Mouse (Mus musculus) cerebral cortex, adult 2 months (tissue): ENCODE results near the gene 1700011L22Rik.

Experiments
- WGBS: fragments of 180-500 bp; shearing (Covaris S2); methylation state at CpG from one replicate; pipeline ENCODE4 v1.1.7; 2018; 5-methylcytosine and 5-hydroxymethylcytosine counted together

The 1700011L22Rik gene

DNA sequence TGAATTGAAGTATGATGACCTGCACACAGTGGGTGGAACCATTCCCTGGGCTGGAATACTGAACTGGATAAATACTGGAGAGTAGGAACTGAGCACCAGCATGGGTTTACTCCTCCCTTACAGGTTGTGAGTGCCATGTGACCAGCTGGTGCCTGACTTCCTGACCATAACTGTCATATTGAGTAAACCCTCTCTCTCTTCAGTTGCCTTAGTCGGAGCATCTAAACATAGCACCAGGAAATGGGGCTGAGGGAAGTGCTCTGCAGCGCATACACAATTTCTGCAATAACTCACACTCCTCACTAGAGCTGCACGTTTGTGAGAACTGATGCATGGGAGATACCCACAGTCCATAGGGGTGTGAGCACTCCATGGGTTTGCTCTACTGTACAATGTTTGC lies 9.1 kb downstream of the 1700011L22Rik start:
- WGBS: 79% methylated on average over 3 of the region's 3 CpGs

DNA sequence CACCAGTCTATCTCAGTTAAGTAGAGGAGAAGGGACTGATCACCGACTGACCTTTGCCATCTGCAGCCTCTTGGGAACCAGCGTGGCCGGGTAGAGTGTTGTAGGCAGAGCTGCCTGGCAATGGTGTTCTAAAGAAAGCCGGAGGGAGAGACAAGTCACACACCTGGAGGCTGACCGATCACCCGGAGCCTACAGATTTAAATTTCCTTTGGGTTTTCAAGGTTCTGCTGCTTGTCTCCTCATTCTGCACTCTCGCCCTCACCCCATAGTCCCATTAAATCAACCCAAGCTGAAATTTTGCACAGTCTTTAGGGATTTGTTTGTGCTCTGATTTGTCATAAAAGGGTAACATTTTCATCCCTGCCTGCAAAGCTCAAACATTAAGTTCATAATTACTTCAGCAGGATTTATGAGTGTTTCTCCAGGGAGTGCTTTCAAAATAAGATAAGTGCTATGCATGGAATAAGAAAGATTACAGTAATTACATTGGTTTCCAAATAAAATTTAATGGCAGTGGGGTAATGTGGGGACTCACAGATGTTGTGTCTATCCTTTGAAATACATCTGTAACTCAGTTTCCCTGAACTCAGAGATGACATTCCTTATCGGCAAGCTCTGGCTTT lies 19.0 kb downstream of the 1700011L22Rik start:
- WGBS: 94% methylated on average over 8 of the region's 8 CpGs

DNA sequence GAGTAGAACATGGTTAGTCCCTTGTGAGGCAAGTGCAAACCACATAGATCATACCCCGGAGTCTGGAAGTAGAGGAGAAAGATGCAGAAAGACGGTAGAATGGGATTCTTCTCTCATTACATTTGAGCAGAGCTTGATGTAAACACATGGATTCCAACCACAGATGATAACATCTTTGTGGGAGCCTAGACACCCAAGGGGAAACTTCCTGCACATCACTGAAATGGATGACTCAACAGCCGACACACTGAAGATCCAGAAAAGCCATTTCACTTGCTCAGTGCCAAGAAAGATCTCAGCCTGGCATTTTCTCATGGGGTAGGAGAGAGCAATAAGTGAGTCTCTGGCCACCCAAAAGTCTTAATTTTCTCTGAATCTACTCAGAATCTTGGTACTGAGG lies 20.5 kb downstream of the 1700011L22Rik start:
- 70% methylated on average over 3 of the region's 3 CpGs for WGBS

DNA sequence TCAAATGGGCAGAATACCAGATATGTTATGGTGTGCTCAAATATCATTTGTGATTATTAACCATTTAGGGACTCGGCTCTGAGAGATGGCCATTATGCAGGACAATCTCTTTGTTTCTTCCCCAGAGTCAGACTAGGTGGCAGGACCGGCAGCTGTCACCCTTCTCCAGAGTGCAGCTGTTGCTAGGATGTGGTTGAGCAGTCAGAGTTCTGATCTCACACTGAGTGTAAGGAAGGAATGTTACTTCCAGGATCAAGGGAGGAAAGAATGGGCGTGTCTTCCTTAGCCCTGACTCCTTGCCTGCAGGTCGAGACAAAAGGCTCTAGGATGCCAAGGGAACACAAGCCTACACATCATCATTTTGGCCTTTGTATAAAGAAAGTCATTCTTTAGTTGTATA lies 21.2 kb downstream of the 1700011L22Rik start:
- 89% methylated on average over 4 of the region's 4 CpGs for WGBS

DNA sequence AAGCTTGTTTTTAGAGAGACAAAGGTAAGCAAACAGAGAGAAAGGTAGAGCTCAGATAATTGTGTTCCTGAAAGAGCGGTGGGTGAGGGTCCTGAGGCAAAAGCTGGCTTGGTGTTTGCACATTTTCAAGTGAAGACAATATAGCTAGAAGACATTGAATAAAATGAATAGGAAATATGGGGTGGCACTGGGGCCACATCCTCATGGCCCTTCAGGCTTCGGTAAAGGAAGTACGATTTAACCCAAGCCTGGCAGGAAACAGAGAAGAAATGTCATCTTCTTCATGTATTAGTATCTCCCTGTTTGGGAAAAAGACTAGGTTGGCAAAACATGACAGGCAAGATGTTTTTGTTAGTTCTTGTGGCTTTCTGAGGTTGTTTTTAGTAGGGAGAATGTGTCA lies 22.3 kb downstream of the 1700011L22Rik start:
- 86% methylated on average over 3 of the region's 3 CpGs for WGBS

DNA sequence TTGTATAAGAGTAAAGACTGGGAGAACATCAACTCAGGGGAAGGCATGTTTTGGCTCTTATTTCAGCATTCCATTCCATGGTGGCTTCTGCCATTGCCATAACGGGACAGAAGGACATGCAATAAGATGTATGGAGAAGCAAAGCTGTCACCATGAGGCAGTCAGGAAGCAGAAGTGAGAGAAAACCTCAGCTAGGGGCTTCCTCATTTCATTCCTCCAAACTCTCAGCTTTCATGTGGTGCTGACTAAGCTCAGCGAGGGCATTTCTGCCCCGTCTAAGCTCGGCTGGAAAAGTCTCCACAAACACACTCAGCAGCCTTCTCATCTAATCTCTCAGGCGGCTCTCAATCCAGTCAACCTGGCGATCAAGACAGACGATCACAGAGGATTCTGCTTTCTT lies 22.8 kb downstream of the 1700011L22Rik start:
- 86% methylated on average over 7 of the region's 7 CpGs for WGBS

DNA sequence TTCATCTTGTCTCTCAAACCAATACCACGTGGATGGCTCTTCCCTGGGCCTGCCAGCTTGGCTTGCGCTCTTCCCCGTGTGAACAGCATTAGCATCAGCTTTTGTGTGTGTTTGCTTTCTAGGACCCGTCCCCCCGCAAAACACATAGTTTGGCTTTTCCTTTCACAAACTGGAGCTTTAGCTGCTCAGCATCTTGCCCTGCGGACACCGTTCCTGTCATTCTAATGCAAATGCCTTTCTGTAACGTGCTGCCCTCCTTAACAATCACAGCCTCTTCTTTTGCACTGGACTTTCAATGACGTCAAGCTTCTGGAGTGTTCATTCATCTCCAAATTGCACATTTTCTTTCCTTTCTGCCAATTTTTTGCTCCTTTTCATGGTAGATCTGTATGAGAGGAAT lies 24.0 kb downstream of the 1700011L22Rik start:
- WGBS: 73% methylated on average over 9 of the region's 9 CpGs

DNA sequence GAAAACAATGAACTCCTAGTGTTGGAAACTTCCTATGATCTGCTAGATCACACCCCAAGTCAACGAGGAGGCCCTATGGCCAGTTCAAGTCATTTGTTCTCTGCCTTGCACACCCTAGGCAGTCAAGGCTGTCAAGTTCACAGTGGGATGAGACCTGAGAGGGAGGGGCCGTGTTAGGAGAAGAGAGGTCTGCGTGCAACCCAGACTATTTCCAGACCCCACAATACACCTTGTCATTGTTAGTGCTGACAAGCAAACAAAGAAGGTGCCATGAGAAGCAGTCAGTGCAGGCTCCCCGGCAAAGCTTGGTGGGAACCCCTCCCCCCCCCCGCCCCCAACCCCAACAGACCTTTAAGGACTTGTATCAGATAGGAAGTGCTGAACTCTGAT lies 25.6 kb downstream of the 1700011L22Rik start:
- WGBS: 69% methylated on average over 5 of the region's 5 CpGs

DNA sequence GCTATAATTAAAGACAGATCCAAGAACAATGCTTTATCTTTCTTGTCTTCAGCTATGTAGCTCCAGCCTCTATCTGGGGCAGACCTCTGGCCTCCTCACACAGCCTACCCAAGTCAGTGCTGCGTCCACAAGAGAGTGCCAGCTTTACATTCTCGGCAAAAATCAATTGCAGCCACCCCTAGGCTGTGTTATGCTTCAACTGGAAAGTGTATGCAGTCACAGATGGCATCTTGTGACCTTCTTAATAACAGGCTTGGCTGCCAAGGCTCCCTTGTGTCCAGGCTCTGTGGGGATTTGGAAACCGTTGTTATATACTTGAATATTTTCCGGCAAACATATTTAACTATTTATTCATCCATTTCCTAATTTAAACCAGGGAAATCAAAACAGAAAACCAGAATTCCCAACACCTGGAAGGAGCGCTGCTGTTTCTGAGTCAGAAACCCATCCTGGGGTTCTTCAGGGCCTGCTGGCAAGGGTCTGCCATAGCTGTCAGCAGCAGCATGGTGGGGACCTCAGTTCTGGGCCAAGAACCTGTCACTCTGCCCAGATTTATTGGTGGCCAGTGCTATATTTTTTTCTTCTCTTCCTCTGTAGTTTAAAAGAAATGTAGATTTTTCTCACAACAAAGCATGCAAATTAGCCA lies 26.1 kb downstream of the 1700011L22Rik start:
- WGBS: 72% methylated on average over 5 of the region's 5 CpGs

DNA sequence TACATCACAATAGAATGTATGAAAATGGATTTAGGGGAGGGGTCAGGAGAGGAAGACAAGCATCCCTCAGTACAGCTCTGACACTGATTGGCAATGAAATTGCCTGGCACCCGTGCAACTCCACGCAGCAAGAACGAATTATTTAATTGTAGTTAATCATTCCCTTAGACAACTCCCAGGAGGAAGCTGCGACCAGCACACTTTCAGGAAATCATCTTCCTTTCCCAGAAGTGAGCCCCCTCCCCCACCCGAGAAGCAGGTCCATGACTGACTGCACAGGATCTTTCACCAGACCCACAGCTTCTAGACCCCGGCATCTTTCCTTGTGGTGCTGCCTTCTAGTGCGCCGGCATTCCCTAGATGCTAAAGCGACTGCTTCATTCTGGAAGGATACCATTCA lies 36.7 kb downstream of the 1700011L22Rik start:
- 83% methylated on average over 9 of the region's 9 CpGs for WGBS

DNA sequence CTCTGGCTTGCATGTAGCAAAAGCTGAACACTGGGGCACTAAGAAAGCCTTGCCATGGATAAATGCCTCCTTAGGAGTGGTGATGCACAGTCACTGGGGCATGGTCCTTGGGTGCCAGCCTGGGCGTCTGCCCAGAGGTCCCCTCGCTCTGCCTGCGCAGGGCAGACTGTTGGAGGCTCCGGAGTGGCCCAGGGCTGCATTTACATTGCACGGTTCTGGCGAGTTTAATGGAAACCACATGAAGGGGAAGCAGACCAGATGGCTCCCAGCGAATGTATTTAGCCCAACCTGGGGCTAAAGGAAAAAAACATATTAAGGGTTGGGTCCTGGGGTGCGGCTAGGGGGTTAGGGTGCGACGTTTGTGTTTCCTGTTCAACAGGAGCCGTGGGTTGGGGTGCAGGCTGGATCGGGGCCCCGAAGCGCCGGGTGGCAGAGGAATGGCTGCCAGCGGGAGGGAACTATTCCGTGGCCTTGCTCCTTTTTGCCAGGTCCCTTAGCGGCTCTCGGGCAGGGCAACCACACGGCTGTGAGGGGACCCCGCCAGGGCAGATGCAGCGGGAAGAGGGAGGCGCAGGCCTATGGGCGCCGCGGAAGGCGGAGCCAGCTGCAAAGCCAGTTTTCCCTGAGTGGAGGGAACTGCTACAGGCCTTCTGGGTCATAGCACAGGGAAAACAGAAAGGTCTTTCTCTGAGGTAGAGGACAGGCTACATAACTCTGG lies 38.6 kb downstream of the 1700011L22Rik start:
- 18% methylated on average over 27 of the region's 27 CpGs for WGBS

DNA sequence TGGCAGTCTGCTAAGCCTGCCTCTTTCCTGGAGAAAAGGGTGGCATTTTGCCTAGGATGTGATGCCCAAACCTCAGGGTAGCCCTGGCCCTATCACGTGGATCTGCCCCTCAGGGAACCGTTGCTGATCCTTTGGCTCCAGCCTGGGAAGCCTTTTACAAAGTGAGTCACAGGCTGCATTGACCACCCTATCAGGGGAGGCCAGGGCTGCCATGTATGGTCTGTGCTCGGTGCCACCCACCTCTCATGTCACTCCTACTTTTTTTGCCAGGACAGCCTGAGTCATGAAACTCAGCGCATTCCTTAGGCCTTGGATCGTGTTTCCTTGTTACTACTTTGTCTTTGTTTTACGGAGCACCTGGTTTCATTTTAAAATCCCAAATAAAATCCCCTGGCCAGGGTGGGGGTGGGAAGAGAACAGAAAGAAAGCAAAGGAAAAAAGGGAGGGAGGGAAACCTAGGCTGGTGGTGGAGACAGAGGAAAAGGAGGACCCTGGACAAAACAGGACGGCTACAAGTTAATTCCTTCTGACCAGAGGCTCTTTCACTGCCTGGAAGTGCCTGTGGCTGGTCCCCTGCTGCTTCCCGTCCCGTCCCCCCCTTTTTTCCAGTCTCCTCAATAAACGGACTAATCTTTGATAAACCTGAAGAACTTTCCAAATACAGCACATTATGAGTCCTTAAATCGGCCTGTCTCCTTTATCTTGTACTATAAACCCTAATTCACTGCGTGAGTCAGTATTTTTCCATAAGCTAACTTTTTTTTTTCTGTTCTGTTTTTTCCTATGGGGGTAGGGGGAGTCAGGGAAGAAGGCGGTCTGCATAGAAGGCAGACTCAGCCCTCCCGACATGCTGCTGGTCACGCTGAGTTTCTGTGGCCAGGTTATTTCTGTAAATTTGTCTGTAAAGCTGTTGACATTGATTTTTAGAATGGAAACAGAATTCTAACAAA lies 39.4 kb downstream of the 1700011L22Rik start:
- WGBS: 42% methylated on average over 15 of the region's 15 CpGs

DNA sequence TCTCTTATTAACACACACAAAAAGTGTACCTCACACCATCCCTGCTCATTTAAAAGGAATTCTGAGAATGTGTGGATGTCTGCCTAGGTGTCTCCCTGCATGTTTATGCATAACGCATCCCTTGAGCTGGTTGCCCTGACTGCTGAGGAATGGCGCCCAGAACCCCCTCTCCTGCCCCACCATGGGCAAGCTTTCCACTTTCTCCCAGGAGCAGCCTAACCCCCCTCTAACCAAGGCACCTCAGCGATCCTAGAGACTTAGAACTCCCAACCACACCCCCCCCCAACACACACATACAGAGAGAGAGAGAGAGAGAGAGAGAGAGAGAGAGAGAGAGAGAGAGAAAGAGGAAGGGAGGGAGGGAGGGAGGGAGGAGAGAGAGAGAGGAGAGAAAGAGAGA lies 40.2 kb downstream of the 1700011L22Rik start:
- 75% methylated on average over 3 of the region's 3 CpGs for WGBS

DNA sequence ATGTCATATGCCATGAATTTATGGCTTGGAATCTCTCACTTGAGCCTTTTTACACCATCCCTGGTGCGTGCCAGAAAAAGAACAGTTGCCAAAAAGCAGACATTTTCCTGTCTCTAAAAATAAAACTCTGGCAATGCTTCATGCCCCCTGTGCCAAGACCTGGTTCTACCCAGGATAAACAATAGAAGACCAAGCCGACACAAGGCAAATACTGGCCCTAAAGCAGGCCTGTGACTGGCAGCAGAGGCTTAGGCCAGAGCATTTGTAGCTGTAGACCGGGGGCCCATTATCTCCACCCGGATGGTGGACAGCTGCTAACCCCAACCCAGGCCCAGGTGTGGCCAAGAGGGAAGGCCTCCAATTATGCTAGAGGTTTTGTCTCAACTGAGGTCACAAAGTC lies 41.5 kb downstream of the 1700011L22Rik start:
- WGBS: 52% methylated on average over 4 of the region's 4 CpGs

DNA sequence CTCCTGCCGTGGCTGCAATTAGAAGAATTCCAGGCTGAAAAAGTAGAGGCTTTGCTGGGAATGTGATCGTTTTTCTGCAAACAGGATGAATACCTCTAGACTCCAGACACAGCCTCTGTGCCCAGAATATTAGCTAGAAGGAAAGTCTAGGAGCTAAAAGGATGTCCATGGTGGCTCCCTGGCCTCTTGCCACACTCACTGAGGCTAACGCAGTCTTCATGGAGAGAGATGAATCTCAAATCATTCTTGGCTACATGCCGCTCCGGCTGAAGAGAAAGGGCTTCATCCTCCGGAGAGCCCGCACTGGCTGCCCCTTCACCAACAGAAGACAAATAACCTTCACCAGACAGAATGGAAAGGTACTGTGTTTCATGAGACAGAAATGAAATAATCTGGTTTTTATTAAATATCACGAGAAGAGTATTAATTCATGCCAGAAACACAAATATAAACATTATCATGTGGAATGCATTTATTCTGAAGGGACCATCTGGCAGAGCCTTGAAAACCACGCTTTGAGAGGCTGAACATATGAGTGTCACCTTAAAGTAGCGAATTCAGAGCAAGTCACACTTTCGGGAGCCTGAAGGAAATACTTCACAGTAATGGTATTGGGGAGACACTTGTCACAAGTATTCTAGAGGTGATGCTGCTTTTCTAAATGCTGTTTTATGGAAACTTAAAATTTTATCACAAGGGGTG lies 46.8 kb downstream of the 1700011L22Rik start:
- 58% methylated on average over 11 of the region's 11 CpGs for WGBS

DNA sequence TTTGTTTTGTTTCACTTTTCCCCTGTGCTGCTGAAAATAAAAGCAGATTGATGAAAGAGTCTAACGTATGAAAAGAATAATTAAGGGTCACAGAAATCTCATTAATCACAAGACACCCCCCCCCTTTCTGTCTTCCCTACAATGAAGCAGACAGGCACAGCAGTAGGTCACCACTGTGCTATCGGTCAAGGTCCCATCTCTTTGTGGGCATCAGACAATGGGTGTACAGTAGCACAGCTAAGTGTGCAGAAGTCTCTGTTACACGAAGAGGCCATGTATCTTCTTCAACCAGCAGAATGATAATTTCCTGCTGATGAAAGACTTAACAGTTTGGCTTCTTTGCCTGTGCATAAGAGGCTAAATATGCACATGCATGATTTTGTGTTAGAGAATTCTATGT lies 49.7 kb downstream of the 1700011L22Rik start:
- 52% methylated on average over 3 of the region's 3 CpGs for WGBS

DNA sequence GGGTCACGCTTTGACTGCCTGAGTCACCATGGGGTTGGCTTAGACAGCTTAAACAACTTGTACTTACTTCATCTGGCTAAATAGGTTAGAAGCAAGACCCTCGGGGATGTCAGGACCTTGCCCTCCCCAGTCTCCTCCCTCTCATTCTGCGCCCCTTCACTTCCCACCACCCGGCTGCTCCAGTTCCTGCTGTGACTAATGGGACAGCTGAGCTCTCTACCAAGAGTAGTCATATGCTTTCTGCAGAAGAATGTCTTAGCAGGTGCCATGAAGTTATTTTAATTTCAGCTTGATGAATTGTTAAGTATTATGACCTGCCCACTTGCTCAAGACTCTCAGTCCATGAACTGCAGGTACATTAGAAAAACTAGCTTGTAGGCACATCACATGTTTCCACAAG lies 51.9 kb downstream of the 1700011L22Rik start:
- 85% methylated on average over 4 of the region's 4 CpGs for WGBS

DNA sequence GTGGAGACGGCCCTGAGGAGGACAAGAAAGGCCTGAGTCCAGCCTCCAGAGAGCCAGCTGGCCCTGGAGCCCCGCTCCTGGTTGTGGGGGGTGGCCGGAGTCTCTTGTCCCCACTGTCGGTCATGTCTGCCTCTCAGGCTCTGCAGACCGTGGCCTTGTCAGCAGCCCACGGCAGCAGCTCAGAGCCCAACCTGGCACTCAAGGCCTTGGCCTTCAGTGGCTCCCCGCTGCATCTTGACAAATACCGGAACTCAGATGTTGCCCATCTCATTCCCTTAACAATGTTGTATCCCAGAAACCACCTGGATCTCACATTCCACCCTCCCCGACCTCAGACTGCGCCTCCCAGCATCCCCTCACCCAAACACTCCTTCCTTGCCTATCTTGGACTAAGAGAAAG lies 58.3 kb downstream of the 1700011L22Rik start:
- 96% methylated on average over 10 of the region's 10 CpGs for WGBS

DNA sequence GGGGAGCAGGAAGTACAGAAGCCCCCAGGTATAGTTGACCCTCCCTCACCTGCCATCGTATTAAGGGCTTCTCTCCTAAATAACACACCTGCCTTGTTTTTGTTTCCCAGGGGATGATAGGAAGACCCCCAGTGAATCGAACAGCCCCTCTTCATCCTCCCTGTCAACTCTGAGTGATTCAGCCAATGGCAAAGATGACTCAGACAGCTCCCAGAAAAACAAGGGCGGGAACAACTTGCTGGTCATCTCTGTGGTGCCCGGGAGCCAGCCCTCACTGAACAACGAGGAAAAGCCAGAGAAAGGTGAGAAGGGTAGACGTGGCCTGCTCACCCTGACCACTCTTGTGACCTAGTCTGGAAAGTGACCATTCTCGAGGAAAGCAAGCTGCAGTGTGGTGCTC lies 62.9 kb downstream of the 1700011L22Rik start:
- 86% methylated on average over 7 of the region's 7 CpGs for WGBS

DNA sequence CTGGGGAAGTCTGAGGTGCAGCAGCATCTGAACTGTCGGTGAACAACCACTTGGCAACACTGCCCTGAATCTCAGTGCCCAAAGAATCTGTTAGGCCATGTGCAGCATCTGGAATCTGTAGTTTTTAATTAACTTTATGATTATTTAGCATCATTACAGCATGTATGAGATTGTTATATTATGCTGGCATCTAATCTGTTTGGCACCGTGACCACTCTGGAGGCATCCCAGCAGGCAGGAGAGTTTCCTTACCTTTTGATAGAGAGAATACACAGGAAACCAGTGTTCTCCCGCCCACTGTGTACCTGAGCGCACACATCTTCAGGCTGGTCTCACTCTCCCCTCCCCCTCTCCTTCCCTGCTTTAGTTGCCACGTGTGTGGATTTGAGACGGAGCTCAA lies 68.7 kb downstream of the 1700011L22Rik start:
- WGBS: 74% methylated on average over 6 of the region's 6 CpGs

DNA sequence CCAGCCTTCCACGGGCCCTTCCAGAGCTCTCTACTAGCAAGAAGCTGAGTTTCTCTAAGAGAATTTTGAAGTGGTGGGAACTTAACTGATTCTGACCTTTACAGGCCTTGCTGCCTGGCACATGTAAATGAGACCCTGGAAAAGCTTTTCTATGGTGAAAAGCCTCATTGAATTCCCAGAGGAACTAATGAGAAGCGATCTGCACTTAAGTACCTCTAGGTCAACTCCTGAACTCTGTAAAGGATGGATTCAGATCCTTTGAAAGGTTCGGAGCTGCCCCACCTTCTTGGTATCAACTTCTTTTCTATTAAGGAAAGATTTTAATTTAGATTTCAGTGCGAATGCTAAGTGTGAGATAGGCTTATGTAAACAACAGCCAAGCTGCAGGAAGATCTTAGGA lies 72.4 kb downstream of the 1700011L22Rik start:
- WGBS: 72% methylated on average over 4 of the region's 4 CpGs
